Mouse (Mus musculus) intestine, embryonic 14.5 days (tissue): ENCODE data around the gene Gimap8. TPM values are rescaled to one million over a fixed set of nuclear protein-coding genes. Genes with fewer than 3 reads are reported as not detected.

ENCODE experiments used
- polyA plus RNA-seq: library from polyadenylated mRNA; unstranded; fragments of >200 nt; fragmentation: Nextera tagmentation; extraction: Ambion mirVana; gene quantifications from 2 replicates; pipeline ENCODE4 v1.2.1, GENCODE M21; 2014

Gene Gimap8
- polyA plus RNA-seq, 1 experiment from 2014 or later = 0.77 TPM

Other genes with a start within 250 kb of the Gimap8 start
- 22.4 and 23.1 TPM in 2 replicates for gene Zfp467, start 201.4 kb upstream of the Gimap8 start, polyA plus RNA-seq
- 0.32 and 0.40 TPM in 2 replicates for gene Sspo, start 199.0 kb upstream of the Gimap8 start, polyA plus RNA-seq
- gene Atp6v0e2, start 109.6 kb upstream of the Gimap8 start, polyA plus RNA-seq = 25.0 and 29.2 TPM in 2 replicates
- 6.7 and 7.7 TPM in 2 replicates for gene Lrrc61, start 92.4 kb upstream of the Gimap8 start, polyA plus RNA-seq
- 69.7 and 73.9 TPM in 2 replicates for gene Rarres2, start 74.4 kb upstream of the Gimap8 start, polyA plus RNA-seq
- not detected in 2 replicates for gene Gm45021, start 57.6 kb upstream of the Gimap8 start, polyA plus RNA-seq
- 28.4 and 29.5 TPM in 2 replicates for gene Repin1, start 53.4 kb upstream of the Gimap8 start, polyA plus RNA-seq
- not detected in 2 replicates for gene Gm44965, start 53.3 kb upstream of the Gimap8 start, polyA plus RNA-seq
- 7.4 and 8.3 TPM in 2 replicates for gene Zfp775, start 45.2 kb upstream of the Gimap8 start, polyA plus RNA-seq
- 0.70 and 1.0 TPM in 2 replicates for gene AI854703, start 20.5 kb upstream of the Gimap8 start, polyA plus RNA-seq
- 14.1 and 15.9 TPM in 2 replicates for gene Gimap9, start 28.9 kb downstream of the Gimap8 start, polyA plus RNA-seq
- gene Gimap4, start 37.3 kb downstream of the Gimap8 start, polyA plus RNA-seq = 18.3 and 19.1 TPM in 2 replicates
- 22.8 and 24.3 TPM in 2 replicates for gene Gimap6, start 61.0 kb downstream of the Gimap8 start, polyA plus RNA-seq
- 1.4 and 4.9 TPM in 2 replicates for gene Gm28053, start 71.4 kb downstream of the Gimap8 start, polyA plus RNA-seq
- gene Gimap7, start 71.4 kb downstream of the Gimap8 start, polyA plus RNA-seq = 0.14 and 0.16 TPM in 2 replicates
- gene Gimap1, start 91.8 kb downstream of the Gimap8 start, polyA plus RNA-seq = 21.0 and 23.8 TPM in 2 replicates
- gene Gimap5, start 99.0 kb downstream of the Gimap8 start, polyA plus RNA-seq = 9.0 and 10.7 TPM in 2 replicates
- gene Gimap3, start 123.6 kb downstream of the Gimap8 start, polyA plus RNA-seq = 0.19 TPM in 1 of 2 replicates, not detected in the other
- gene Tmem176a, start 193.7 kb downstream of the Gimap8 start, polyA plus RNA-seq = 171 and 182 TPM in 2 replicates
- 373 and 390 TPM in 2 replicates for gene Tmem176b, start 194.3 kb downstream of the Gimap8 start, polyA plus RNA-seq
- 2.5 and 2.8 TPM in 2 replicates for gene Aoc1, start 225.7 kb downstream of the Gimap8 start, polyA plus RNA-seq